Mouse (Mus musculus) hindbrain, embryonic 14.5 days (tissue): ENCODE data around the gene Fam19a5. TPM values are rescaled to one million over a fixed set of nuclear protein-coding genes. Genes with fewer than 3 reads are reported as not detected.

Experiments
- ATAC-seq: fragments of 200-750 bp; cut with Nextera tagmentation; 2 replicates; pipeline ENCODE4 v1.8.0; 2017; ENCODE audit warnings: moderate number of reproducible peaks, mild to moderate bottlenecking, moderate TSS enrichment, moderate library complexity; ENCODE audit not compliant: low FRiP score
- DNase-seq: peaks from one replicate; pipeline ENCODE4 v3.0.0-alpha.2; 2015; ENCODE audit warnings: low spot score
- H3K27ac ChIP-seq: fragments of 300-500 bp; sonication (generic); 2 replicates; pipeline ENCODE4 v1.5.1; 2014; ENCODE audit warnings: mild to moderate bottlenecking, moderate library complexity
- H3K27me3 ChIP-seq: fragments of 300-500 bp; sonication (generic); 2 replicates; pipeline ENCODE4 v1.6.1; 2014; ENCODE audit warnings: mild to moderate bottlenecking, low read length, mixed read lengths; ENCODE audit not compliant: control insufficient read depth, insufficient read depth
- H3K36me3 ChIP-seq: fragments of 300-500 bp; sonication (generic); replicated peaks from 2 replicates; pipeline ENCODE4 v1.6.1; 2014; ENCODE audit not compliant: control insufficient read depth, insufficient read depth
- H3K4me1 ChIP-seq: fragments of 300-500 bp; sonication (generic); replicated peaks from 2 replicates; pipeline ENCODE4 v1.6.1; 2014; ENCODE audit warnings: antibody characterized with exemption, low read length, mixed read lengths; ENCODE audit not compliant: control insufficient read depth, insufficient read depth
- H3K4me2 ChIP-seq: fragments of 300-500 bp; sonication (generic); replicated peaks from 2 replicates; pipeline ENCODE4 v1.6.1; 2014; ENCODE audit warnings: mild to moderate bottlenecking, moderate library complexity
- H3K4me3 ChIP-seq: fragments of 300-500 bp; sonication (generic); replicated peaks from 2 replicates; pipeline ENCODE4 v1.5.1; 2014; ENCODE audit warnings: mild to moderate bottlenecking, low read length
- H3K9ac ChIP-seq: fragments of 300-500 bp; sonication (generic); 2 replicates; pipeline ENCODE4 v1.6.1; 2014
- H3K9me3 ChIP-seq: fragments of 300-500 bp; sonication (generic); 2 replicates; pipeline ENCODE4 v1.6.1; 2016; ENCODE audit warnings: low read length; ENCODE audit not compliant: control insufficient read depth
- whole genome bisulfite sequencing: fragments of 180-500 bp; shearing (Covaris S2); extraction: QIAGEN DNeasy Blood & Tissue Kit; methylation state at CpG from one replicate; pipeline ENCODE4 v1.1.7; 2014; 5-methylcytosine and 5-hydroxymethylcytosine counted together
- polyA plus RNA-seq: library from polyadenylated mRNA; unstranded; fragments of >200 nt; fragmentation: Nextera tagmentation; extraction: Ambion mirVana; gene quantifications from 2 replicates; pipeline ENCODE4 v1.2.1, GENCODE M21; 2014

Gene Fam19a5
- polyA plus RNA-seq: 27.6 and 30.0 TPM in 2 replicates

GRCm38 (mm10) chr15:87543599-87544338 is at the start of gene Fam19a5:
Fam19a5 (plus strand) TSS chr15:87544299.
- peak; percentile 86 for ATAC-seq
- WGBS: under 1% methylated on average over 34 of the region's 67 CpGs

GRCm38 (mm10) chr15:87501737-87502136 is 42.4 kb upstream of the Fam19a5 start:
- H3K9me3 ChIP-seq: no peaks in the 10 kb centered on the region
- H3K27me3 ChIP-seq: no peaks in the 10 kb centered on the region
- no peak overlapping the region for H3K9ac ChIP-seq
- no peaks in the 10 kb centered on the region for H3K4me1 ChIP-seq
- H3K36me3 ChIP-seq: no peaks in the 10 kb centered on the region
- DNase-seq (no peak), ATAC-seq (no peak)
- no peak overlapping the region for H3K4me2 ChIP-seq
- no peak overlapping the region for H3K4me3 ChIP-seq
- no peak overlapping the region for H3K27ac ChIP-seq
- WGBS: 84% methylated on average over 3 of the region's 3 CpGs

More at GRCm38 (mm10) chr15:87543599-87544338, at the start of gene Fam19a5:
- peak within 1 kb of the TSS; percentile 85 for H3K4me3 ChIP-seq
- no peaks in the 10 kb centered on the region for H3K9me3 ChIP-seq
- no peaks in the 10 kb centered on the region for H3K27me3 ChIP-seq
- H3K9ac ChIP-seq: peak within 1 kb of the TSS; percentile 95
- peak within 1 kb of the TSS; percentile 66 for H3K4me2 ChIP-seq
- no peaks in the 10 kb centered on the region for H3K36me3 ChIP-seq
- H3K27ac ChIP-seq: peak within 1 kb of the TSS; percentile 87
- H3K4me1 ChIP-seq: peaks cover 34% of the 10 kb centered on the region
- peak; percentile 85 for DNase-seq

GRCm38 (mm10) chr15:87507349-87507748 is 36.8 kb upstream of the Fam19a5 start:
- Histone ChIP-seq H3K4me3 (no peak overlapping the region), H3K9ac (no peak overlapping the region), H3K9me3 (no peaks in the 10 kb centered on the region), H3K27ac (no peak overlapping the region), H3K4me2 (no peak overlapping the region), H3K27me3 (no peaks in the 10 kb centered on the region), H3K36me3 (no peaks in the 10 kb centered on the region), H3K4me1 (no peaks in the 10 kb centered on the region)
- DNase-seq: no peak
- WGBS: 80% methylated on average over 3 of the region's 3 CpGs
- no peak for ATAC-seq

- H3K27me3 ChIP-seq: no peaks in the 10 kb centered on the region
- no peak overlapping the region for H3K9ac ChIP-seq
- ATAC-seq (no peak), DNase-seq (no peak)
- no peak overlapping the region for H3K4me2 ChIP-seq
- H3K9me3 ChIP-seq: no peaks in the 10 kb centered on the region
- H3K36me3 ChIP-seq: no peaks in the 10 kb centered on the region
- H3K4me3 ChIP-seq: no peak overlapping the region
- H3K27ac ChIP-seq: no peak overlapping the region
- H3K4me1 ChIP-seq: no peaks in the 10 kb centered on the region
- WGBS: 96% methylated on average over 4 of the region's 4 CpGs
Measured at GRCm38 (mm10) chr15:87510886-87511285, 33.2 kb upstream of the Fam19a5 start.

- no peaks in the 10 kb centered on the region for H3K4me1 ChIP-seq
- 0 out of 2 replicates have a peak, but pooled peaks cover 6% of the 10 kb centered on the region for H3K9me3 ChIP-seq
- no peak overlapping the region for H3K4me3 ChIP-seq
- H3K27ac ChIP-seq: no peak overlapping the region
- no peaks in the 10 kb centered on the region for H3K27me3 ChIP-seq
- no peak for DNase-seq
- no peaks in the 10 kb centered on the region for H3K36me3 ChIP-seq
- H3K4me2 ChIP-seq: no peak overlapping the region
- H3K9ac ChIP-seq: no peak overlapping the region
- no peak for ATAC-seq
Measured at GRCm38 (mm10) chr15:87518161-87518560, 25.9 kb upstream of the Fam19a5 start.

GRCm38 (mm10) chr15:87529271-87529670 is 14.8 kb upstream of the Fam19a5 start:
- WGBS: 90% methylated on average over 4 of the region's 4 CpGs
- ATAC-seq (no peak), DNase-seq (no peak)
- H3K27me3 ChIP-seq: no peaks in the 10 kb centered on the region
- H3K4me3 ChIP-seq: no peak overlapping the region
- H3K36me3 ChIP-seq: no peaks in the 10 kb centered on the region
- H3K9ac ChIP-seq: no peak overlapping the region
- H3K9me3 ChIP-seq: 0 out of 2 replicates have a peak, but pooled peaks cover 5% of the 10 kb centered on the region
- H3K4me1 ChIP-seq: no peaks in the 10 kb centered on the region
- H3K27ac ChIP-seq: no peak overlapping the region
- no peak overlapping the region for H3K4me2 ChIP-seq

- no peak overlapping the region for H3K27ac ChIP-seq
- H3K36me3 ChIP-seq: no peaks in the 10 kb centered on the region
- ATAC-seq: no peak
- peaks cover 13% of the 10 kb centered on the region; the same call in 1 of the 2 replicates for H3K4me1 ChIP-seq
- DNase-seq: no peak
- 67% methylated on average over 1 of the region's 1 CpGs for WGBS
- no peaks in the 10 kb centered on the region for H3K9me3 ChIP-seq
- no peak overlapping the region for H3K9ac ChIP-seq
- H3K4me3 ChIP-seq: no peak overlapping the region
- H3K27me3 ChIP-seq: no peaks in the 10 kb centered on the region
- H3K4me2 ChIP-seq: no peak overlapping the region
Measured at GRCm38 (mm10) chr15:87541656-87542055, 2.4 kb upstream of the Fam19a5 start.

- WGBS: under 1% methylated on average over 83 of the region's 84 CpGs
- Histone ChIP-seq H3K4me1 (peaks cover 41% of the 10 kb centered on the region), H3K9me3 (no peaks in the 10 kb centered on the region), H3K4me3 (peak overlapping the region; percentile 85), H3K27me3 (no peaks in the 10 kb centered on the region), H3K27ac (peak overlapping the region; percentile 87), H3K4me2 (peak overlapping the region; percentile 66), H3K9ac (peak overlapping the region; percentile 95), H3K36me3 (no peaks in the 10 kb centered on the region)
- ATAC-seq (peak; percentile 47), DNase-seq (peak; percentile 46)
Measured at GRCm38 (mm10) chr15:87544401-87545129, 466 bp downstream of the Fam19a5 start.

GRCm38 (mm10) chr15:87545130-87545642 is 1.1 kb downstream of the Fam19a5 start:
- no peaks in the 10 kb centered on the region for H3K9me3 ChIP-seq
- peaks cover 47% of the 10 kb centered on the region for H3K4me1 ChIP-seq
- WGBS: 5% methylated on average over 18 of the region's 18 CpGs
- H3K36me3 ChIP-seq: no peaks in the 10 kb centered on the region
- peak overlapping the region; percentile 95 for H3K9ac ChIP-seq
- no peaks in the 10 kb centered on the region for H3K27me3 ChIP-seq
- peak overlapping the region; percentile 85 for H3K4me3 ChIP-seq
- H3K4me2 ChIP-seq: peak overlapping the region; percentile 66
- ATAC-seq (no peak), DNase-seq (no peak)
- H3K27ac ChIP-seq: peak overlapping the region; percentile 87
